Mouse (Mus musculus) layer of hippocampus, postnatal 36 days (tissue): ENCODE results near the gene Alkbh7. TPM values are rescaled to one million over a fixed set of nuclear protein-coding genes. Genes with fewer than 3 reads are reported as not detected.

Experiments used
- DNase-seq, 2 experiments: peaks; one replicate each; pipeline ENCODE4 v3.0.0; 2022
- total RNA-seq, 2 experiments: library from RNA; stranded (reverse); gene quantifications; 2 replicates each; pipeline ENCODE4 v1.2.3; 2021

Gene Alkbh7
- total RNA-seq, 2 experiments from 2014 or later = 20.1 to 26.4 TPM

DNA sequence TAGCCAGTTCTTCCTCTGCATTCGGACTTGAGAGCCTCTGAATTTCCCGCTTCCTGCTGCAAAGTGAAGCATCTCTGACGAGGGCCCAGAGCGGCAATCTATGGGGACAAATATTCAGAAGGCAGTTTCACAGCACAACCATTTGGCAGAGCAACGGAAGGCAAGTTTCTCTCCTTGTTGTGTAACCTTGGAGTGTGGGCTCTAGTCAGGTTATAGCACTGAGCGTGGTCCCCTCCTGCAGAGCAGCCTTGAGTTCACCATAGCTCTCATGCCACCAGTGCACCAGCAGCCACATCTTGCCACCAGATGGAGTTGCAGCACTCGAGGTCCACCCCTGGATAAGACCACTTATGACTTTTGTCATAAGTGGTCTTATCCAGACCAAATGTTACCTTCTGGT lies 8.7 kb upstream of the Alkbh7 start:
- DNase-seq = no peak

- no peak for DNase-seq
These were observed 8.2 kb upstream of the Alkbh7 start for GRCm38 (mm10) chr17:56988921-56989430.

- DNase-seq = no peak
These were observed 7.5 kb upstream of the Alkbh7 start for GRCm38 (mm10) chr17:56989467-56990114.

DNA sequence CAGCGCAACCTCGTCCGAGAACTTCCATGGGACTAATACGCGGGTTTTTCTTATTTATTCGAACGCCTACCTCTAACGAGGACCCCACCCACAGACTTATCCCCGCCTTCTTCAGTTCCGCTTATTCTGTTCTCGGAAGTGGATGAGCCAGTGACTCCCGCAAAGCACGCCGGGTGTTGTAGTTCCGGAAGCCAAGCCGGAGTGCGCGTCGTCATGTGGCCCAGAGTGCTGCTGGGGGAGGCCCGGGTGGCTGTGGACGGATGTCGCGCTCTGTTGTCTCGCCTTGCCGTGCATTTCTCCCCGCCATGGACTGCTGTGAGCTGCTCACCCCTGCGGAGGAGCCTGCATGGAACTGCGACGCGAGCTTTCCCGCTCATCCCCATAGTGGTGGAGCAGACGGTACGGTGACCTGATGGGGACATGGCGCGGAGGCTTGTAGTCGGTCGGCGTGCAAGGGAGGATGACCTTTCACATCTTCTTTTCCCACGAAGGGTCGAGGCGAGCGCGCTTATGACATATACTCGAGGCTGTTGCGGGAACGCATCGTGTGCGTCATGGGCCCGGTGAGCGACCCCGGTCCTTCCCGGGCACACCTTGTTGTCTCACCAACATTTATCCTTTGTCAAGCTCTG lies 6.9 kb upstream of the Alkbh7 start, which contains the start of gene Clpp:
Gene Clpp, plus strand, starts transcription at position 191 of the 632 bp plus-strand sequence.
- DNase-seq = peak; percentile 94

DNA sequence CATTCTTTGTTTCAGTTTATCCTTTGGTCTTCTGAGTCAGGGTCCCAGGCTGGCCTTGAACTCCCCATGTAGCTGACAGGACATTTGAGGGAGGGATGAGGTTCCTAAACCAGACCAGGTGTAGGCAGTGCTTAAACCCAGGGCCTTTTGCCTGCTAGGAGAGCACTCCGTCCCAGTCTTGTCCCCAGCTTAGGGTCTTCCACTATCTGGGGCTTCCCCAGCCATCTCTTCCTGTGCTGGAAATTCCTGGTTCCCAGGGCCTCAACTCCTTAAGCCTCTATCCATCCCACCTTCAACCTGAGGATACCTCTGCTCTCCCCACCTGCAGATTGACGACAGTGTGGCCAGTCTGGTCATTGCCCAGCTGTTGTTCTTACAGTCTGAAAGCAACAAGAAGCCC lies 6.2 kb upstream of the Alkbh7 start:
- no peak for DNase-seq

DNA sequence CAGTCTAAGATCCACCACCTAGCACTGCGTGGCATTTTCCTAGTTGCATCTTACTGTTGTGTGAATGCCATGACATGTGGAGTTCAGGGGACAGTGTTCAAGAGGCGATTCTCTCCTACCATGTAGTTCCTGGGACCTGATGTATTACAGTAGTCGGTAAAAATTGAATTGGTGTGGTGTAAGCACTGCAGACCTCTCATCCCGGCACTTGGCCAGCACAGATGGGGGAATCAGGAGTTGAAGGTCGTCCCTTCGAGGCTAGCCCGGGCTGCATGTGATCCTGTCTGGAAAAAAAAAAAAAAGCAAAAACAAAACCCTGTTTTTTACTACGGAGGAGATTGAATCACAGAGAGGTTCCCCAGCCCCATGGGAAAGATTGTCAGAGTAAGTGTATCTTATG lies 2.1 kb upstream of the Alkbh7 start:
- DNase-seq = no peak

- DNase-seq = no peak
These were observed 633 bp upstream of the Alkbh7 start for GRCm38 (mm10) chr17:56996506-56996905.

DNA sequence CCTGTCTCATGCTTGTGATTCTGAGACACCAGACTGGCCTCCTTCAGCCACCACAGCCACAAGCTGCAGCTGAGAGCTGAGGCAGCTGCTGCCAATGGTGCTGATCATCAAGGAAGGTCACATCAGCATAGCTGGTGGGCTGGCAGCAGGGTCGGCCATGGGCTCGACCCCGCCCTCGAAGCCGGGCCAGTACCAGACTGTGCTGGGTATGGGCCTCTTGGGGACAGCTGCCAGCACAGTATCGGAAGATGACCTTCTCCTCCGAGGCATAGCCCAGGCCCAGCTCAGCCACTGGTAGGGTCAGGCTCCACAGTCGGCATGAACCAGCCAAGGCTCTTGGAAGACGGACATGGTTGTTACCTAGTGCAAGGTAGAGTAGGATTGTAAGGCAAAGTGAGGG lies 2.3 kb downstream of the Alkbh7 start:
- DNase-seq = no peak

DNA sequence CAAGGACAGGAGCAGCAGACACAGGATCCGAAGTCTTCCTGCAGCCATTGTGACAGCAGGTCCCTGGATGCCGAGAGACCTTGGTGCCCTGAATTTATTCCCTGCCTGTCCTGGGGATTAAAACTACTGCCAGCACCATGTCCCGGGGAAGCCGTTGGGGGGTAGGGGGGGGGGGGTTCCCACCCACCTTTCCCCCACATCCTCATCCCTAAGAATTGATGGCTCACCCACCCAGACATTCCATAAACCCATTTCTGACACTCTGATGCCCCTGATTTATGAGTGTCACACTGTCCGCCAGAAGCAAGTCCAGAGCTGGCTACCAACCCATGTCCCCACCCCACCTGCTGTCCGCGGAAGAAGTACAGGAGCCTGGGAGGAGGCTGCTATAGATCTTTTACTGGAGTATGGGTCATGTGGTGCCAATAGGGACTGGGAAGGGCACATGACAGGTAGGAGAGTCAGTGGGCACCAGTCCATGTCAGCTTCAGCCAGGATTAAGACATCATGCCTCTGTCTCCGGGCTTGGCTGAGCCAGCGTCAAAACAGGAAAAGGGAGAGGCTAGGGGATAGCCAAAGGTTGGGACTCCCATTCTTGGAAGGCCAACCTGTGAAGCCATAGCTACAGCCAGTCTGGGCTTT lies 3.0 kb downstream of the Alkbh7 start, which contains the start of gene Pspn:
Gene Pspn, minus strand, starts transcription at position 51 of the 642 bp plus-strand sequence.
- DNase-seq = no peak

DNA sequence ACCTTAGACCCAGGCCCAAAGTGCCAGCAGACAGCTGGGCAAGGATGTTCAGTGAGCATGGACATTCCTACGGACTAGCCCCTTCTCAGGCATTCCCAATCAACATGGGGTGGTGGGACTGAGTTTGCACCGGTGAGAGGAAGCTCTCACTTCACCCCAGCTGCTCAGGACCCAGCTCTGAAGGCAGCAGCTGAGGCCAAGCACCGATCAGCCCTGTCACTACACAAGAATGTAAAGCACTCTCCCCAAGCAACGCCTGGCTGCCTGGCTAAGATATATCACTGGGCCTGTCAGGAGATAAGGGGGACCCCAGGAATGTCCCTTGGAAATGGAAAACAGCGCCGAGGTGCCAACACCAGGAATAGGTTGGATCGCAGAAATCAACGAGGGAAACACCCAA lies 4.1 kb downstream of the Alkbh7 start:
- DNase-seq = no peak

GRCm38 (mm10) chr17:57003994-57004393 lies 6.9 kb downstream of the Alkbh7 start:
- no peak for DNase-seq

DNA sequence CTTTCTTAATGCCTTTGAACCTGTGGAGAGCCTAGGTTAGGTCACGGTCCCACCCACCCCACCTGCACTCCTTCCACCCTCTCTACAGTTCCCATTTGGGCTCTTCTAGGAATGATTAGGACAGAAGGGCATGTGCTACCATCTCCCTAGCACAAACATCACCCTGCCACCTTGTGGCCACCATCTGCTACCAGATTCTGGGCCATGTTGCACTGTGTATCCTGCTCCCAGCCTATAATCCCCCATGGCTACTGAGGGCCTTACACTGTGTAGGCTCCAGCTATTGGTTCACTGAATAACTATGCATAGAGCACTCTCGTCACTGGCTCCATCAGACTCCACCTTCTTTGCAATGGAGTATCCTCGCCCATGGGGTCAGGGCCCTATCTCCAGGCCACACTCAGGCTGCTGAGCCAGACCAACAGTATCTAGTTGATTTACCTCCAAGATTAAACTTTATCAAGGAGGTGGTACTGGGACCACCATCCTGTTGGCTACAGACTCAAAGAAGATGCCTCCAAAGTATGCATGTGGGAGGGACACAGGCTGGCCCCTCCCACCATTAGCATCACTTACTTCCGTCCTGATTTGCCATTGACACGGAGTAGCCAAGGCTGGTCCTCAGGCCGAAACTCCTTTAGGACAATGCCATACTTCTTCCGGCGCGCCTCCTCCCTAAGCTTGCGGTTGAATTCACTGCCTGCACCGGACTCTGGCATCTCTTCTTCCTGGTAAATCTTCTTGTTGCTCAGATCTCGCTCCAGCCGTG lies 10.2 kb downstream of the Alkbh7 start:
- DNase-seq = no peak

GRCm38 (mm10) chr17:57010911-57011235 lies 13.7 kb downstream of the Alkbh7 start:
- DNase-seq = peak in 1 of 2 experiments; percentile 30

DNA sequence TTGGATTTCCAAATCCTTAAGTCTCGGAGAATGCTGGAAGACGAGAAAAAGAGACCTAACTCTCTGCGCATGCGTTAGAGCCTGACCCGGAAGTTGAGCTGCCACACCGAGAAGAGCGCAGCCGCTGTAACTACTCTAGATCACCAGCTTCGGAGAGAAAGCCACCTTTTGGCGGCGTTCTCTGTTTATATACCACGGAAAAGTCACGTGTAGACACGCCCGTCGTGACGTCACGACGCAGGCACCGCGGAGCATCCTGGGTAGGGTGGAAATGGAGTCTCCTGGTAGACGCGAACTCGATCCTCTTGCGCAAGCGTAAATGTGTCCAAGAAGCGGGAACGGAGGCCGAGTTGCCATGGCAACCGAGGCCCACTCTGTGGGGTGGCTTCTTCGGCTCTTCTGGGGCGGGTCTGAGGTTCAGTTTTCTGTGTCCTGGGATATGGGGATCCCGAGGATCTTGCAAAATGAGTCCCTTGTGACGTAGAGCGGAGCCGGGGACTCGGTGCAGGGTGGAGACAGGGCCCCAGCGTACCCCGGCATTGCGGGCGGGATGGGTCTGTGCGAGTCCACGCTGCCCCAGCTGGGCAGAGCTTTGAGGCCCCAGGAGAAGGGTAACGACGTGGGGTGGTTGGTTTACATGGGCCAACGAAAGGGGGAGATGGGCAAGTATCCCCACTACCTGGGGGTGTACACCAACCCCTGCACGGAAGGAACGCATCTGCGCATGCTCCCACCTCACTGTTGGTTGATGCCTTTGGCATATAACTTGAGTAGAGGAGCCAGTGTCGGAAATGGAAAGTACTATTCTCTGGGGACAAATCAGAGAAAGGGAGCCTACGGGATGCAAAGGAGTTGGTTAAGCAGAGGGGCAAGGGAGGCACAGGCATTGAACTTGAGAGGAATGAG lies 14.3 kb downstream of the Alkbh7 start, which contains the start of the genes Gtf2f1 and Gm17949:
Gene Gtf2f1, minus strand, starts transcription at position 53 of the 906 bp plus-strand sequence.
Gene Gm17949, plus strand, starts transcription at position 234 of the 906 bp plus-strand sequence.
- peak; percentile 89 to 91 for DNase-seq

GRCm38 (mm10) chr17:57012245-57012795 lies 15.2 kb downstream of the Alkbh7 start:
- DNase-seq = no peak

GRCm38 (mm10) chr17:57019693-57020092 lies 22.6 kb downstream of the Alkbh7 start:
- no peak for DNase-seq

- no peak for DNase-seq
These were observed 23.8 kb downstream of the Alkbh7 start for GRCm38 (mm10) chr17:57020960-57021359.

GRCm38 (mm10) chr17:57027471-57027870 lies 30.3 kb downstream of the Alkbh7 start:
- DNase-seq = no peak

GRCm38 (mm10) chr17:57029691-57030090 lies 32.6 kb downstream of the Alkbh7 start:
- no peak for DNase-seq

GRCm38 (mm10) chr17:57030931-57031660 lies 34.0 kb downstream of the Alkbh7 start, which contains the start of gene Khsrp:
Gene Khsrp (minus strand): TSS chr17:57031522.
- DNase-seq = no peak
